Mouse (Mus musculus): ENCODE results near the gene Inppl1.

Inppl1 gene

DNA sequence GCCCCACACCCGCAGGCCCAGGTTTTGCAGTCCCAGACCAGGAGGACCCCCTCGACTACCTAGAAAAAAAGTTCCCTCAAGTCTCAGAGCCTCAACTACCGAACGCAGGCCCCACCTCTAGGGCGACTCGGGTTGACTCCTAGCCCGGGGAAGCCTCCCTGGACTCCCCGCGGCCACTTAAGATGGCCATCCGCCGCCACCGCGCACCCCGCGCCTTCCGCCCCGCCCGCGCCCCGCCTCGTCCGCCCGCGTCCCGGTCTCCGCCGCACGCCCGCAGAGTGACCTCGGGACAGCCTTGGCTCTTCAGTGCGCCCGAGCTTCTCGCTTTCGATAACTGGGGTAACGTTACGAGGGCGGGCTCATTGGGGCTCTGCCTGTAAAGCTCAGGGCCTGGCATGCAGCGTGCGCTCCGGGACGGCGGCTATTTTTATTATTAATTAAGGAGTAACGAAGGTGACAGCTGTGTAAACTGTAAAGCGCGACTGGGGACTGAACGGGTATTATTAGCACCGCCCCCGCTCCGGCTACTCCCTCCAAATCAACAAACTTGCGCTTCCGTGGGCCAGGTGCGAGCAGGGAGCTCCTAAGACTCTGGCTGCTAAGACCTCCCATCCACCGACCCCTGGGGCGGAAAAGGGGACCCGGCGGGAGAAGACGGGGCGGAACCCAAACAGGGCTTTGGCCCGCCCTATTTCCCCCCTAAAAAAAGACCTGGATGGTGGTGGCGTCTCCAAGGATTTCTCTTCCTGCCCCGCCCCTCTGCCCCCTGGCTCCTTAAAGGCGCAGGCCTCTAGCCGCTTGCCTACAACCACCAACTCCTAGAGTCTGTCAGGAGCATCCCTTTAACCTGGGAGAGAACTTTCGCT lies at the start of gene Inppl1:
Gene Inppl1 (minus strand): TSS at position 624 of the 866 bp plus-strand sequence.
- DNase-seq (ENCODE audit: low spot score in 2 of 2), result peak; percentile 82 to 86

DNA sequence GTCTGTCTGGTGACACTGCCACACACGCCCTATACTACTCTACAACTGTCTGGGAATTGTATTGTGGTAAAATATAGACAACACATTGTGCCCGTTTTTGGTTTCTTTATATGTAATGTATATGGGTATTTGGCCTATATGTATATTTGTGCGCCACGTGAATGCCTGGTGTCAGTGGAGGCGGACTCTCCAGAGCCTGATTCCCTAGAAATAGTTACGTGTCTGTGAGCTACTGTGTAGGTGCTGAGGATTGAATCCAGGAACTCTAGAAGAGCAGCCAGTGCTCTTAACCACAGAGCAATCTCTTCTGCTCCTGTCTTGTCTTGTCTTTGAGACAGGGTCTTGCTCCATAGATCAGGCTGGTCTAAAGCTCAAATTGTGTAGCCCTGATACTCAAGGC lies 48.2 kb upstream of the Inppl1 start:
- no peak for DNase-seq (ENCODE audit: low spot score in 2 of 2)

DNA sequence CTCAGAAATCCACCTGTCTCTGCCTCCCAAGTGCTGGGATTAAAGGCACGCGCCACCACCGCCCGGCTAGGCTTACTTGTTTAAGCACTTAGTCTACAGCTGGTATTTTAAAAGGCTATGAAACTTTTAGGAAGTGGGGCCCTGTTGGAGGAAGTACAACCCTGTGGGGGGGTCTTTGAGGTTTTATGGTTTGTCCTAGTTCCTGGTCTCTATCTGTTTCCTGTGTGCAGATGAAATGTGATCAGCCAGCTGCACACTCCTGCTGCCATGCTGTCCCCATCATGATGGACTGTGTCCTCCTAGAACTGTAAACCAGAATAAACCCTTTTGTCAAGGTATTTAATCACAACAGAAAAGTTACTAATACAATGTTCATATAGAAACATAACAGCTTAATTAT lies 46.1 kb upstream of the Inppl1 start:
- no peak for DNase-seq (ENCODE audit: low spot score in 2 of 2)

DNA sequence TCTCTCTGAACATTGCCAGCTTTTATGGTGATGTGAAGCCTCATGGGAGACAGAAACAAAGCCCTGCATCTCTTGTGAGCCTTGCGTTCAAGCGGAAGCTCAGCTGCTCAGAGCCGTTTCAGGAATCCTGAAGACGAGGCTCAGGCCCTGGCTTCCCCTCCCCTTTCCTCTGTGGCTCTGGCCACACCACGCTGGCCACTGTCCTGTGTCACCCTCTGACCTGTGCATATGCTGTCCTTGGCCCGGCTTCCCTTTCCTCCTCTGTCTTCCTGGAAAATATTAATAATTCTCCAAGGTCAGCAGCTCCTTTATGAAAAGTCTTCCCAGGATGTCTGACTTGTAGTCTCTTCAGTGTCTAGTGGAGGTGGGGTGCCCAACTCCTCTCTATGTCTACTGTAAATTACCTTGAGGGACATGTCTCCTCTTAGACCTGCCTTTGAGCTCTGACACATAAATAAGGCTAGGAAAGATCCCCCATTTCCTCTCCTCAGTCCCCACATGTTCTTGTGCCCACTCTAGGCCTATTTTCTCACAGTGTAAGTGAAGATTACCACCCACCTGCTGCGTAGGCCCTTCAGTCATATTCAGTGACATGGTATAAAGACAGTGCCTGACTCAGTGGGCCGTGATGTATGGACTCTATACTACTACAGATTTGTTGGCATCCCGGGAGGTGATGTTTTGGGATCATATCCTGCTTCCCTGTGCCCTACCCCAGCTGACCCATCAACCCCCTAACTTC lies 44.6 kb upstream of the Inppl1 start:
- DNase-seq (ENCODE audit: low spot score in 2 of 2), result no peak

DNA sequence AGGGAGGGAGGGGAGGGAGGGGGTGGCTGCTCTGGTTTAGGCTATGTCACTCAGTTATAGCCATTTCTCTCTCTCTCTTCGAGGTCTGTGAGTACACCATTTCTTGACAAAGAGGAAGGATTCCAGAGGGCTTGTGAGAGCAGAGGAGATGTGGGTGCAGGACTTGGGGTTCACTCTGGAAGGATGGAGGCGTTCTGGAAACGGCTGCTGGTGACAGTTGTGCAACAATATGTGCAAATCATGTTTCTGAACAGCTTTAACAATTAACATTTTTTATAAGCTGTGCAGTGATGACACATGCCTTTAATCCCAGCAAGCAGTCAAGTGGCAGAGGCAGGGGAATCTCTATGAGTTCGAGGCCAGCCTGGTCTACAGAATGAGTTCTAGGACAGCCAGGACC lies 42.8 kb upstream of the Inppl1 start:
- DNase-seq (ENCODE audit: low spot score in 2 of 2), result no peak

DNA sequence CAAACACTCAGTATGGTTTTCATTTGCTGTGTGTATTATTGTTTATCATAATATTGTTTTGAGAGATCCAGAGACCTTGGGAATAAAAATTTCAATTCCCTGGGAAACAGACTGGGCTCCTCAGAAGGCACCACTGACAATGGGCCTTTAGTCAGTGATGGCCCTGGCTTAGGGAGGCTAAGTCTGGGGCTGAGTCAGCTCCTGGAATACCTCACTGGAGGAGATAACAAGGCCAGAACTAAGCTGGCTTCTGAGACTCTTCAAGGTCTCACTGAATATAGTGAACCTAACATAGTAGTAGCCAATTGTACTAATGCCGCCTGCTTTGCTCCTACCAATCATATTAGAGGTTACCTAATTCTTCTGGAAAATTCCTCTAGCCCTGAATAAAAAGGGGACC lies 37.9 kb upstream of the Inppl1 start:
- no peak for DNase-seq (ENCODE audit: low spot score in 2 of 2)

DNA sequence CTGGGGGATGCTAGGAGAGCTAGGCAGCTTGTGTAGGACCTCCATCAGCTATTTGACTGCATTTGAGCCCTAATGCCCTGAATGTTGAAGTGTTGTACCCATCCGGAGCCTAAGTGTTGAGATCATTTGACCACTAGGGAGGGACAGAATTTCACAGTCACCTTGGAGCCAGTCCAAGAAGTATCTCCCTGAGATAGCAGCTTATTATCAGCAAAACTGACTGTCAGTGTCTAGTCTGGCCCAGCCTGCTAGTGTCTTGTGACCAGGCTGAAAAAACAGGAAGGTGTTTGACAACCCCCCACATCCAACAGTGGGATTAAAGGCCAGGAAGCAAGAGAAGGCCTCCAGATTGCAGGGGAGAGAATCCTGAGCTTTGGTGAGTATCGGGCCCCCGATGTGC lies 33.3 kb upstream of the Inppl1 start:
- DNase-seq (ENCODE audit: low spot score in 2 of 2), result no peak

DNA sequence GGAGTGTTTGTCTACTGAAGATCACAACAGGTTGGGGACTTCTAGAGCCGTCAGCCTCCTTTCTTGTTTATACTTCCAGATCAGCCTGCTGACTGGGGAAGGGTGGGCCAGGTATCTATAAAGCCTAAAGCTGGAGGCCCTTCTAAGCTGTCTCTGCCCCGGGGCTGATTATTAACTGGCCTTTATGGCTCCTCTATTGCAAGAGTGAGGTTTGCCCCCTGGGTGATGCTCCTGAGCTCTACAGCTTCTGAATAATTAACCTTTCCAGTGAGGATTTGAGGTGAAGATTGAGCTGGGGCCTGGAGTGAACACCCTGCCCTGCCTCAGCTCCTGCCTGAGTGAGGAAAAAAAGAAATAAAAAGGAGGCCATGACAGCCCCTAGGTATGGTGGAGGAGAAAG lies 32.6 kb upstream of the Inppl1 start, which contains the start of gene Folr1:
Gene Folr1 (minus strand): TSS at position 160 of the 400 bp plus-strand sequence.
- DNase-seq (ENCODE audit: low spot score in 2 of 2), result no peak

DNA sequence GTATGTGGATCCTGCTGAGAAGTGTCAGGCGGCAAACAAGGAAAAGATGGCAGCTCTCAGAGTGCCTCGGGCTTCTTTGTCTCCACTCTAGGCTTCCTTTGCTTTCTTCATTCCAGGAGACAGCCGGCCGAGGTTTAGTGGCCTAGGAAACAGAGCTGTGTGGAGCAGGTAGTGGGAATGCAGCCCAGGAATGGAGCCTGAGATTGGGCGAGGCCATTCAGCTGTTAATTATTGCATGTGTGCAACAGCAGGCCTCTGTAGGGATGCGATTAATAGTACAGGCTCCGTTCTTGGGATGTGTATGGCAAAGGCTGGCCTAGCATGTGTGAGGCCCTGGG lies 31.1 kb upstream of the Inppl1 start:
- DNase-seq (ENCODE audit: low spot score in 2 of 2), result no peak

DNA sequence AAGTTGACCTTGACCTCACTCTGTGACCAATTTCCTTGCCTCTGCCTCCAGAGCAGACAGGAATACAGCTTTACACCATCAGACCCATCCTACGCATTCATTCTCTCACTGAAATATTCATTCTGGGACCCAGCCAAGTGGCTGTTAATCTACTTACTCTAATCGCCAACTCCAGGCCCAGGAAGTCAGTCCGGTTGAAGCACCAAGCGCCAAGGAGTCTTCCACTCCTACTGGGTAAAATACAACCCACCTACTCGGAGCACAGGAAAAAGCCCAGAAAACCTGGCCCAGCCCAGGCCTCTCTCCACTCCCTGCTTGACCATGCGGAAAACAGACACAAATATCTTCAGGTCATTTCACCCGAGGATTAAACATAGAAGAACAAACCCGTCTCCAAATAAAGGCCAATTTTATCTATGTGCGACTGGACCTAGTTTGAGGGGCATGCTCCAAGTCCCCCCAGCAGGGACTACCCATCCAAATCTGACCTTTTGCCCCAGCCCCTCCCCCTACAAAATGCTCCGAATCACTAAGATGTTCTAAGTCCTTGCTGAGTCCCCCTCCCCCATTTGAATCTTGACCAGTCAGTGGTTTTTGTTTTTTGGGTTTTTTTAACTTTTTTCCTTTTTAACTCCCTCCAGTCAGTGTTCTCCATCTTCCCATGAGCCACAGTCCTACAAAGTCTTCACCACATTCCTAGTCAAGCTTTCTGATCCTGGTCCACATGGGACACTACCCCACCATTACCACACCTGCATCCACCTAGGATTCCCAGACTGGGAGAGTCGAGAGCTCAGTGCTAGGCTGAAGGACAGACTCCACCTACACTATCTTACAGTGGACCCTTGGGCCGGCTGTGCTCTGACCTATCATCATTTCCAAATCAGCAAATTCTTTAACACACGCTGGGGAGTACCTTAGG lies 30.5 kb upstream of the Inppl1 start:
- no peak for DNase-seq (ENCODE audit: low spot score in 2 of 2)

DNA sequence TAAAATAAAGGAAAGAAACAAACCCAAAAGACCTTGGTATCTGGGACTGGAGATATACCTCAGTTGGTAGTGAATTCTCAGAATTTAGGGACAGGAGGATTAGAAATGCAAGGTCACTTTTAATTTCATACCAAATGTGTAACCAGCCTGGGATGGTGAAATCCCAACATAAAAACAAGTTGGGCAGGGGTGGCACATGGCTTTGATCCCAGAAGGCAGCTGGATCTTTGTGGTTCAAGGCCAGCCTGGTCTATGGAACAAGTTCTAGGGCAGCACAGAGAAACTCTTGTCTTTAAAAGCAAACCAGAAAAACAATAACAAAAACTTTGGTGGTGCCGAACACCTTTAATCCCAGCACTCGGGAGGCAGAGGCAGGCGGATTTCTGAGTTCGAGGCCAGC lies 29.5 kb upstream of the Inppl1 start:
- no peak for DNase-seq (ENCODE audit: low spot score in 2 of 2)

DNA sequence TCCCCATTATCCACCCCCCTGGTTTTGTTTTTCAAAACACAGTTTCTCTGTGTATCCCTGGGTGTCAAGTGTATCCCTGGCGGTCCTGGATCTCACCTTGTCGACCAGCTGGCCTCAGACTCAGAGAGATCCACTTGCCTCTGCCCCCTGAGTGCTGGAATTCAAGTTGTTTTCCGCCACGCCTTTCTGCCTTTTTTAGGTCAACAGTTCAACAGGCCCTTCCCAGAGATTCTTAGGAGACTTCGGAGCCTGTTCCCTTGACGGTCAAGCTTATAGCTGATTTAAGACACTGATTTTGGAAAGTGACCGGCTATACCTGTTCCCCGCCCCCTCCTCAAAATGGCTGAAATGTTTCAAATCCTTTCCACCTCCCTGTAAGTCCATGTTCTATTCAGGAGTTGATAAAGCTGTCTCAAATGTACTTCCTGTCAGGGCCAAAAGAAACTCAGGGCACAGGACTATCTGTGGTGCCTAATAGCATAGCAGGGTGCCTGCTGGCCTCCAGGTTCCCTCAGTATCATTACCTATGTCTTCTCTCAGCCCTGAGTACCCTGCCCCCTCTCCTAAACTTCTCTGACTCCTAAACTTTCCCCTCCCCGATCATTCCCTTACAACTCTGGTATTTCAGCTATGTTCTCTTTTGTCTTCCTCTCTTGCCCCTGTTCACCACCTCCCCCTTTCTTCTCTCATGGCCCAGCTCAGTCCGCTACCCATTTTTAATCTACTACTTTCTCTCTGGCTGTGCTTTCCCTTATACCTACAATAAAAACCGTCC lies 28.6 kb upstream of the Inppl1 start:
- no peak for DNase-seq (ENCODE audit: low spot score in 2 of 2)

DNA sequence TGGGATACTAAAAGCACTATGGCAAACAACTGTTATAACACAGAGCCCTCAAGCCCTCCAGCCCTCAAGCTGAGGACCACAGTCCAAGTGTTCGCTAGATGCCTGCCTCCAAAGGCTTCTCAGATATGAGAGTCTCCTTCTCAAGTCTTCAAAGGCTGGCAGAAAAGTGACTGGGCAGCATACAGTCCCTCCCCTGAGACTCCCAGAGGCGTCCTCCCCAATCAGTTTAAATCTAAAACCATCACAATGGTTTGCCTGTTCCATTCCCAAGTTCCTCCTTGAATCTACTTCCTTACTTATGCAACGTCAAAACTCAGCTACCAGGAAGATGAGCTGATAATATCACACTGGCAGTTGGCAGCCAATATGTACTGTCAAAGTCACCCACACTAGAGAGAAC lies 25.4 kb upstream of the Inppl1 start, which contains the start of gene Anapc15:
Gene Anapc15 (plus strand): TSS at position 301 of the 400 bp plus-strand sequence.
- no peak for DNase-seq (ENCODE audit: low spot score in 2 of 2)

DNA sequence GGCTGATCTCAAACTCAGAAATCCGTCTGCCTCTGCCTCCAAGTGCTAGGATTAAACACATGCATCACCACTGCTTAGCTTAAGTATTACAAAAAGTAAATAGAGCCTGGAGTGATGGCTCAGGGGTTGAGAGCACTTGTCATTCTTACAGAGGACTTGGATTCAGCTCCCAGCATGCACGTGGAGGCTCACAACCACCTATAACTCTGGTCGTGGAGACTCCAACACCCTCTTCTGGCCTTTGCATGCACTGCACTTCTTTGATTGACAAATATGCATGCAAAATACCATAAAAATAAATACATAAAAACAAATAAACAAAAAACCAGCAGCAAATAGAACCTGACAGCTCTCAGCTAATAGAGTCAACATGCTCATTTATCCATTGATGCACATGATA lies 24.3 kb upstream of the Inppl1 start:
- no peak for DNase-seq (ENCODE audit: low spot score in 2 of 2)

DNA sequence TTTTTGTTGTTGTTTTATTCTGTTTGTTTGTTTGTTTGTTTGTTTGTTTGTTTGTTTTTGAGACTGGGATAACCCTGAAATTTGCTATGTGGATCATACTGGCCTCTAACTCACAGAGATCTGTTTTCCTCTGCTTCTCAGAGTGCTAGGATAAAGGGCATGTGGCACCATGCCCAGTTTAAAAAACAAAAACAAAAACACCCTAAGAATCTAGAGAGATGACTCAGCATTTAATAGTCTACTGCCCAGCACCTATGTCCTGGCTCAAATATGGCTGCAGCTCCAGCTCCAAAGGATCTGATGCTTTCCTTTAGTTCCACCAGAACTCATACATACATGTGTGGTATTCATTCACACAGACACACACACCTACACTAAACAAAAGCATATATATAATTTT lies 22.9 kb upstream of the Inppl1 start:
- no peak for DNase-seq (ENCODE audit: low spot score in 2 of 2)

DNA sequence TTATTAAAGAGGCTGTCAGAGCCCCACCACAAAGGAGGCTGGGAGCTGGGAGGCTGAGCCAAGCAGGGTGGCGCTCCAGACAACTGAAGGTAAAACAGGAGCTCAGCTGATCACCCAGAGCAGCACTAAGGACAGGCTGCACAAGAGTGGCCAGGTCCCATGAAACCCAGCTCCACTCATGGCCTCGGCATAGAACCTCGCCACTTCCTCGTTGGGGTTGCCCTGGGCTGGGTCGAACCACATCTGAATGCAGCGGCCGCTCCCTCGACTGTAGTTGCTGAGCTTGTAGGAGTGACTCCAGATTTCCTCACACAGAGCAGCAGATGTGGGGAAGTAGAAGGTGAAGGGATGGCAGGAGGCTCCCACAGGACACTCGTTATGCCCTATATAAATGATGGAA lies 20.3 kb upstream of the Inppl1 start:
- no peak for DNase-seq (ENCODE audit: low spot score in 2 of 2)

DNA sequence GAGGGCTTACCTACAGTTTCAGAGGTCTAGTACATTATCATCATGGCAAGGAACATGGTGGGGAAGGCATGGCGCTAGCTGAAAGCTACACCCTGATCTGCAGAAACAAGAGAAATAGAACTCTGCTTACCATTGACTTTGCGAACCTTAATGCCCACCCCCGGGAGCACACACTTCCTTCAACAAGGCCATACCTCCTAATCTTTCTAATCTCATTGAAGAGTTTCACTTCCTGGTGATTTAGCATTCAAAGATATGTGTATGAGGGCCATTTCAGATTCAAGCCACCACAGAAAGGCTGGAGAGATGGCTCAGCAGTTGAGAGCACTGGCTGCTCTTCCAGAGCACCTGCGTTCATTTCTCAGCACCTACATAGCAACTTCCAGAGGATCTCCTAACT lies 19.1 kb upstream of the Inppl1 start, which contains the start of gene Folr2:
Gene Folr2 (minus strand): TSS at position 101 of the 400 bp plus-strand sequence.
- DNase-seq (ENCODE audit: low spot score in 2 of 2), result no peak

DNA sequence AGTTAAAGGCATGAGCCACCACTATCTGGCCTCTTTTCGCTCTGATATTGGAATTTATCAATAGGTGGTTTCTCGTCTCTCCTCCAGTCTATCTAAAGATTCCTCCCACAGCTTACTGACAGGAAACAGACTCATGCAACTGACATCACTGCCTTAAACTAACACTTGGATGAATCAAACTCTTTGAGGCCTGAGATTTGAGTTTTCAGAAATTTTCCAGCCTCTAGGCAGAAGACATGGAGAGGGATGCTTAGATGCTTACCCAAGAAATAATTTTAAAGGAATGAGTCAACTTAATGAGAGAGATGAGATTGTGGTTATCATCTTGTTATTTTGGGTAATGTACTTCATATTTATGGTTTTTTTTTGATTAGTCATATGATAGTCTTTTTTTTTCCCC lies 15.8 kb upstream of the Inppl1 start:
- DNase-seq (ENCODE audit: low spot score in 2 of 2), result no peak

DNA sequence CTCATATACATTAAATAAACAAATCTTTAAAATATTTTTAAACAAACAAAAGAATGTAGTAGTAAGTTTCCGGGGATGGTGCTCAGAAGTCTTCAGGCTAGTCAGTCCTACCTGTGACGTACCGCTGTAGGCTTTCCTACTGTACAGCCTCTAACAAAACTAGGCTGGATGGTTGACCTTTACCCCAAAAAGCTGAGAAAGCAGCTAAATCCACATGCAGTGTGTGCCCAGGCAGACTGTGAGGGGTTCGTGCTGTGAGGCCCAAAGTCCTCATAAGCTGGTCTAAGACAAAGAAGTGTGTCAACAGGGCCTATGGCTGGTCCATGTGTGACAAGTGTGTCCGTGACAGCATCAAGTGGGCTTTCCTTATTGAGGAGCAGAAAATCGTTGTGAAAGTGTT lies 14.8 kb upstream of the Inppl1 start:
- DNase-seq (ENCODE audit: low spot score in 2 of 2), result no peak

DNA sequence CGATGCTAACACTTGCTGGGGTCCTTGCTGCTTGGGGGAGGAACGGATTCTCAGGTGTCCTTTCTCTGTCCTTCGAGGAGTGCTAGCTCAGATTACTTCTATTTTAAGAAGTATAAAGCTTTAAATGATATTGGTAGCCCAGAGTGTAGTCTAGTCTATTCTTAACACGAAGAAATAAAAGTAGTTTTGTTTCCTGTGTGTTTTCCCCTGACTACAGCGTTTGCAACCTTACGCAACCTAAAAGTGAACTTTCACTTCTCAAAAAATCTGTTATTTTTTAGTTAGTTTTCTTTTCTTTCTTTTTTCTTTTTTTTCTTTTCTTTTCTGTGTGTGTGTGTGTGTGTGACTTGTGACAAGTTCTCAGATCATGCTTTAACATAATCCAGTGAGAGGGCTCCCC lies 13.7 kb upstream of the Inppl1 start:
- DNase-seq (ENCODE audit: low spot score in 2 of 2), result no peak

DNA sequence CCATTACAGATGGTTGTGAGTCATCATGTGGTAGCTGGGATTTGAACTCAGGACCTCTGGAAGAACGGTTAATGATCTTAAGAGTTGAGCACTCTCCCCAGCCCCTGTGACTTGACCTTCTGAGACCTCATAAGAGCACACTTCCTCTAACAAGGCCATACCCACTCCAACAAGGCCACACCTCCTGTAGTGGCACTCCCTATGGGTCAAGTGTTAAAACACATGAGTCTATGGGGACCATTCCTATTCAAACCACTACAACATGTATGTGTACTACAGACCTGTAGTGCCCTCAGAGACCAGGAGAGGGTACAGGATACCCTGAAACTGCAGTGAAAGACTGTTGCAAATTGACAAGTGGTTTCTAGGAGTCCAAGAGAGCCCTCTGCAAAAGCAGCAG lies 9.9 kb upstream of the Inppl1 start:
- no peak for DNase-seq (ENCODE audit: low spot score in 2 of 2)
